Mouse (Mus musculus) stomach, postnatal 0 days (tissue): ENCODE measurements at regions not wholly inside any gene's neighbourhood (a gene's known extent, or its start where the extent isn't known, plus 50 kb on each side); places are given as distances from the start of the nearest gene placed in this dataset.

Experiments
- ATAC-seq: fragments of 200-750 bp; cut with Nextera tagmentation; 2 replicates; pipeline ENCODE4 v1.8.0; 2017; ENCODE audit not compliant: low FRiP score, low TSS enrichment
- DNase-seq: peaks from one replicate; pipeline ENCODE4 v3.0.0-alpha.2; 2016; ENCODE audit warnings: low spot score
- H3K27ac ChIP-seq: fragments of 300-500 bp; sonication (generic); replicated peaks from 2 replicates; pipeline ENCODE4 v1.5.1; 2014; ENCODE audit warnings: mild to moderate bottlenecking, control low read depth
- H3K27me3 ChIP-seq: fragments of 300-500 bp; sonication (generic); 2 replicates; pipeline ENCODE4 v1.6.1; 2014; ENCODE audit warnings: low read length; ENCODE audit not compliant: control insufficient read depth, insufficient read depth
- H3K36me3 ChIP-seq: fragments of 300-500 bp; sonication (generic); 2 replicates; pipeline ENCODE4 v1.6.1; 2014; ENCODE audit warnings: low read length, mixed read lengths; ENCODE audit not compliant: control insufficient read depth, insufficient read depth
- H3K4me1 ChIP-seq: fragments of 300-500 bp; sonication (generic); replicated peaks from 2 replicates; pipeline ENCODE4 v1.6.1; 2014; ENCODE audit warnings: antibody characterized with exemption; ENCODE audit not compliant: control insufficient read depth, insufficient read depth
- H3K4me2 ChIP-seq: fragments of 300-500 bp; sonication (generic); replicated peaks from 2 replicates; pipeline ENCODE4 v1.6.1; 2014; ENCODE audit warnings: low read depth, mild to moderate bottlenecking, control low read depth, moderate library complexity
- H3K4me3 ChIP-seq: fragments of 300-500 bp; sonication (generic); 2 replicates; pipeline ENCODE4 v1.5.1; 2014; ENCODE audit warnings: low read depth, low read length, control low read depth
- H3K9ac ChIP-seq: fragments of 300-500 bp; sonication (generic); 2 replicates; pipeline ENCODE4 v1.6.1; 2014; ENCODE audit warnings: mild to moderate bottlenecking, low read length, control low read depth, mixed read lengths
- H3K9me3 ChIP-seq: fragments of 300-500 bp; sonication (generic); 2 replicates; pipeline ENCODE4 v1.6.1; 2016; ENCODE audit warnings: low read length; ENCODE audit not compliant: control insufficient read depth
- CTCF ChIP-seq: IDR thresholded peaks from 2 replicates; pipeline ENCODE4 v1.5.1; 2016; ENCODE audit warnings: antibody characterized with exemption, low read depth, mild to moderate bottlenecking, moderate library complexity
- EP300 ChIP-seq: optimal IDR thresholded peaks from 2 replicates; pipeline ENCODE3; 2016; ENCODE audit warnings: antibody characterized with exemption
- WGBS: fragments of 180-500 bp; shearing (Covaris S2); extraction: QIAGEN DNeasy Blood & Tissue Kit; methylation state at CpG from one replicate; pipeline ENCODE4 v1.1.7; 2014; 5-methylcytosine and 5-hydroxymethylcytosine counted together

DNA sequence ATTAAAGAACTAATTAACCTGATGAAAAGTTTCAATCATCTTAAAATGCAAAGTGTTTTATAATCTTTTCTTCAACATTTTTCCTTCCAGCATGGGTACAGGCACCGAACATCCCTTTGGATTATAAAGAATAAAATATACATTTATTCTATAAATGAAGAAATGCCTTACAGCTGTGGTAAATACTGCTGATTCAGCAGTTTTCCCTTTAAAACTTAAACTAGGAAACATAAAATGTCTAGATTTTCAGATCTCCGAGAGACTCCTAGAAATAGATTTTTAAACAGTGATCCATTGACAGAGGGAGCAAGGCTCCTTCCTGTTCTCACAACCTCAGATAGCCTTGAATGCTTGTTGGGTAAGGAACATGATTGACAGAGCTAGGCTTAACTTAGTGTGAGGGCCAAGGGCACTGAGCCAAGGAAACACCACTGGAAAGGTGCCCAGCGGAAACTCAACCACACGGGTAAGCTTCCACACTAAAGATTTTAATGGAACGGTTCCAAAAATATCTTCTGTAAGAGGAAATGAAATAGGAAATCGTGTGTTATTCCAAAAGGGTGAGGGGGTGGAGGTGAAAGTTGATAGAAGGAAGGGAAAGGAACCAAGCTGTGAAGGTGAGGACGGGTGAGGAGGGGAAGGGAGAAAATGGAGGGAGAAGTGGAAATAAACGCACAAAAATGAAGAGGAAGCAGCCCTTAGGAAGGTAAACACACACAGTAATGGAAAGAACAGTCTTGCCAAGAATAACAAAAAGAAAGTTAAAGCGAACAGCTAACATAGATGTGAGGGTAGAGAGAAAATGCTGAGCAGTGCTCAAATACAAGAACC lies 283.6 kb upstream of the Nr2f1 start:
- Histone ChIP-seq H3K4me1 (no peaks in the 10 kb centered on the region), H3K27me3 (no peaks in the 10 kb centered on the region), H3K9ac (no peak overlapping the region), H3K4me2 (0 out of 2 replicates have a peak overlapping the region, but pooled peaks have one; percentile 26), H3K9me3 (no peaks in the 10 kb centered on the region), H3K27ac (no peak overlapping the region), H3K36me3 (no peaks in the 10 kb centered on the region), H3K4me3 (no peak overlapping the region)
- DNase-seq (peak; percentile 52), ATAC-seq (peak; percentile 67)
- 28% methylated on average over 9 of the region's 9 CpGs for WGBS
- TF ChIP-seq EP300 (no peak), CTCF (no peak)

DNA sequence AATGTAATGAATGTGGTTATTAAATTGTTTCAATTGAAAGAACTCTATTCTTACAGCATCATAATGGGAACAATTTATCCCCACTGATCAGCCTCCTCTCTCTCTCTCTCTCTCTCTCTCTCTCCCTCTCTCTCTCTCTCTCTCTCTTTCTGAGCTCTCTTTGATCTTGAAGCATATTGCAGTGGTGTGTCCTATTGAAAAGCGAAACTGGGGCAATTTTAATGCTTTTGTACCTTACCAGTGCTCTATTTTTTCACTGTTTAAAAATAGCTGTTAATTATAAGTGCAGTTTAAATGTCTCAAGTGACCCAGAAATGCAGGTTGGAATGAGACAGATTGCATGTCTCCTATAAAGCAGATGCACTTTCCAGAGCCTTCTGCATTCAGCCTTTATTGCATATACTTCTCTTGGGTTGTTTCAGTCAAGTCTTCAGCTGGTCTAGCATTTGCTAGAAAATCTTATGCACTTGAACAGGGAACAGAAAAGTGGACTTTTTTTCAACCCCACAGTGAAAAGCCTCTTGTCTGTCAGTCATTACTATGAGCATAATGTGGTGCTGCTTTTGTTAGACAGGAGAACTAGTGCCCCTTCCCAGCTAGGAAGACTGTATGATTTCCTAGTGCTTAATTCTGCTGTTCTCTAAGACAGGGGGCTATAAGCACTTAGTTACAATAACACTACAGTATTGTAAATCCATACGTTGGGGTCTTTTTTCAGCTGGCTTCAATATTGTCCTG lies 251.9 kb upstream of the Nr2f1 start:
- no peak for DNase-seq
- no peaks in the 10 kb centered on the region for H3K27me3 ChIP-seq
- no peaks in the 10 kb centered on the region for H3K9me3 ChIP-seq
- H3K4me1 ChIP-seq, result no peaks in the 10 kb centered on the region
- no peak for ATAC-seq
- no peak overlapping the region for H3K4me2 ChIP-seq
- H3K36me3 ChIP-seq, result no peaks in the 10 kb centered on the region
- WGBS, result 80% methylated on average over 2 of the region's 2 CpGs
- no peak overlapping the region for H3K27ac ChIP-seq
- H3K4me3 ChIP-seq, result no peak overlapping the region
- no peak overlapping the region for H3K9ac ChIP-seq
- no peak for TF ChIP-seq EP300
- no peak for TF ChIP-seq CTCF

DNA sequence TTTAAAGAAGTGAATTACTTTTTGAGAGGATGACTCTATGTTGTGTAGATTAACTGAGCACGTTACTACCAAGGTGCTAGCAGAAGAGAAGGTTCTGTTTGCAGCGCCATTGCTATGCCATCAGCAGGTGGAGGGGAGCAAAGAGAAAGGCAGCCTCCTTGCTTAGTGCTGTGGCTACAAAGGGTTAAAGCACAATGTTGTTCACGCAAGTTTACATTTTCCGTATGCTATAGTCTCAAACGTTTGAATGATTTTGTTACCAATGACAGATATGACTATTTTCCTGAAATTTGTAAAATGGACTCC lies 247.1 kb upstream of the Nr2f1 start:
- H3K4me1 ChIP-seq, result no peaks in the 10 kb centered on the region
- DNase-seq (no peak), ATAC-seq (no peak)
- no peaks in the 10 kb centered on the region for H3K9me3 ChIP-seq
- H3K4me2 ChIP-seq, result no peak overlapping the region
- WGBS, result 59% methylated on average over 5 of the region's 5 CpGs
- no peak overlapping the region for H3K4me3 ChIP-seq
- no peak for TF ChIP-seq EP300
- no peak for TF ChIP-seq CTCF
- no peak overlapping the region for H3K9ac ChIP-seq
- H3K27me3 ChIP-seq, result no peaks in the 10 kb centered on the region
- H3K27ac ChIP-seq, result no peak overlapping the region
- no peaks in the 10 kb centered on the region for H3K36me3 ChIP-seq

DNA sequence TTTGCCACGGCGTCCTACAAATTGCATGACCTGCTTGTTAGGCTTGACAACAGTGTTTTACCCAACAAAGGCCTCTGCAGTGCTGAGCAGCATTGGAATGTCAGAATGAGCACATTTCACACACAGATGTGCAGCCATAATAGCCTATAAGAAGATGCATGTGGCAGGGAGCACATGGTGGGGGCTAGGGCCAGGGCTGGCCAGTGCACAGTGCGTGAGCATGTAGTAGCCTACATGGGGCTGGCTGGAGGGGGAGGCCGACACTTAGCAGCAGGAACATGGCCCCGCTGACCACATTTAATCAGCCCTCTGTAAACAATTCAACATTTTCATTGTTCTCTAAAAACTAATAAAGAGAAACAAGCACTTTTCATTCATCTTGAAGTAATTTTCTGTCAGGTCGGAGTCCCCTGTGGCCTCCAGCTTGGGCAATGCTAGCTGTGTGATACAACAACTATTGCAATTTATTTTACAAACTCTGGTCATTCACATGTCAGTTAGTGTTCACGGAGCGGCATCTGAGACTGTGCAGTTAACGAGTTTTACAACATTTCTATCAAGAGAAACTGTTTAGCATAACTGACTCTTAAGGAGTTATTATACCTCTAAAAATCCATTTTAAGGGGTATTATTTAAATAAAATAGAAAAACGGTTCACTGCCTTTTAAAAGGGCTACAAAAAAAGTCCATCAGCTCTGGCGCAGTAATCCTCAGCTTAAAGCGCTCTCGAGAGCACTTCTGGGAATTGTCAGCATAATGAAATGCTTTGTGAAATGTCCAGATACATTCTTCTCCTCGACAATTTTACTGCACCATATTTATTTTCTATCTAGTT lies 246.6 kb upstream of the Nr2f1 start:
- no peak for DNase-seq
- H3K27me3 ChIP-seq, result no peaks in the 10 kb centered on the region
- no peaks in the 10 kb centered on the region for H3K36me3 ChIP-seq
- H3K9me3 ChIP-seq, result no peaks in the 10 kb centered on the region
- H3K4me3 ChIP-seq, result no peak overlapping the region
- ATAC-seq, result no peak
- H3K9ac ChIP-seq, result no peak overlapping the region
- no peaks in the 10 kb centered on the region for H3K4me1 ChIP-seq
- H3K4me2 ChIP-seq, result no peak overlapping the region
- no peak for TF ChIP-seq CTCF
- TF ChIP-seq EP300, result no peak
- WGBS, result 47% methylated on average over 14 of the region's 14 CpGs
- no peak overlapping the region for H3K27ac ChIP-seq

DNA sequence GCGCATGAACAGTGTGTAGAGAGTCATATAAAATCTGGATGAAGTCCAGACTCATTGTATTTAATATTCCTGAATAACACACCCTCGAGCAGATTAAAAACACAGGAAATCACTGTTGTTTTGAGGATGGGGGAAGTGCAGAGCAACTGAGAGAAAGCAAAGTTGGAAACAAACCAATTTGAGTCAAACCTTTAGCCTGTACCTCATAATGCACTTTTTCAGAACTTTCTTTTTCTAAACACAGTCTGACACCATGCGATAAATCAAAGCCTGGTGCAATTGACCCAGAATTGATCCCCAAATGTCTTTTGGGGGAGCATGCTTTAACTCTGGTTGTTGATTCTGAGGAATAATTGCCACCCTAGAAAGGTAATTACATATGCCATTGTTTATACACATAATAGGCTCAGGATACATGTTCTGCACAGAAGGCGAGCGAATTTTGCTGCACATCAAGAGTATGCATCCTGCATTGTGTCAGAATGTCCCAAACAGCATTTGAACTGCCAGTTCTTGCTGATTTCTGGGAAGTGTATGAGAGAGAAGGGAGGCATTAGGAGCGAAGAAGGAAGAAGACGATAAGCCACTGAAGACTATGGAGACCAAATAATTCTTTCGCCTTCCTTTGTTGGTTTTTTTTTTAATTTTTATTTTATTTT lies 245.3 kb upstream of the Nr2f1 start:
- Histone ChIP-seq H3K4me1 (no peaks in the 10 kb centered on the region), H3K27ac (no peak overlapping the region), H3K36me3 (no peaks in the 10 kb centered on the region), H3K27me3 (no peaks in the 10 kb centered on the region), H3K9me3 (no peaks in the 10 kb centered on the region), H3K9ac (no peak overlapping the region), H3K4me2 (no peak overlapping the region), H3K4me3 (no peak overlapping the region)
- no peak for ATAC-seq
- DNase-seq, result no peak
- TF ChIP-seq EP300 (no peak), CTCF (no peak)
- WGBS, result 71% methylated on average over 8 of the region's 8 CpGs
